Mouse (Mus musculus) adrenal gland, postnatal 25 days (tissue): ENCODE data around the gene Snap91. TPM values are rescaled to one million over a fixed set of nuclear protein-coding genes. Genes with fewer than 3 reads are reported as not detected.

ENCODE experiments used
- DNase-seq: peaks from one replicate; pipeline ENCODE4 v3.0.0; 2021; ENCODE audit warnings: mixed read lengths
- long read RNA-seq: library from polyadenylated mRNA; stranded (forward); transcript quantifications from one replicate; pipeline ENCODE4 v2.0.0, GENCODE M21; 2021
- total RNA-seq: library from RNA; stranded (reverse); gene quantifications from 2 replicates; pipeline ENCODE4 v1.2.3, GENCODE M21; 2021

The Snap91 gene
- 34.4 and 38.5 TPM in 2 replicates for total RNA-seq
- long read RNA-seq, transcript Snap91-203 (20 exons, 2,577 nt), result major isoform, 5 of 20 reads
- long read RNA-seq, partial matches to known transcripts, result 5 of 20 reads
- long read RNA-seq, other reads (novel, unspliced or antisense), result 10 of 20 reads

DNA sequence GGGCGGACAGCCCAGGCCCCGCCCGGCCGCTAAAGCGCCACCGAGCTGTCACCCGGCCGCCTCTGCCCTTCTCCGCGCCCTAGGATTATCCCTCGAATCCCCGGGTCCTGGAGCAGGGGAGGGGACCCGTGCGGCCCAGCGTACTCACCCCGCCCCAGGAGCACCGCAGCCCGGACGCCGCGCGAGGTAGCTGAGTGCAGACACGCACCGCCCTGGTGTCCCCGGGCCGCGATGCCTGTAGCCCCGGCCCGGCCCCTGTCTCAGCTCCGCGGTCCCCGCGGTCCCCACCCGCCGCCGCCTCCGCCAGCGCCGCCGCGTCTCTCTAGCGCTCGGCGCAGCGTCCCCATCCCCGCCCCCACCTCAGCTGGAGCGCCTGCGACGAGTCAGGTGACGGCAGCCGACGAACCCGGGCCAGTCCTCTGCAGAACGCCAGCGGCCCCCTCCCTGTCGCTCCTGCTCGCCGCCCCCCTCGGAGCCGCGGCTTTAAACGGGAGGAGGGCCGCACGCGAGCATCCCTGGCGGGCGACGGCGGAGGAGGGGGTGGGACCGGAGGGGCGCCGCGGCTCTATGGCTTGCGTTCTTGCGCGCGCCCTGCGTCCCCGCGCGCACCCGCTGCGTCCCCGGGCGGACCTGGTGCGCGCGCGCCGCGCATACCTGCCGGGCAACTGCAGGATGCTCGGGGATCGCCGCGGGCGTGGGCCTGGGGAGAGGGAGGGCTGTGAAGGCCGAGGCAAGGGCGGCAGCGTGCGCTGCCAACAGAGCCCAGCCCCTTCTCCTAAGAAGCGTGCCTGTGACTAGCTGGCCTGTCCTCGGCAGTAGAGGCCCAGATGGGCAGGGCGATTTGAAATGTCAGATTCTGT lies at the start of gene Snap91:
Snap91 (minus strand) TSS at position 542 of the 860 bp plus-strand sequence.
- peak; percentile 79 for DNase-seq

- no peak for DNase-seq
These were observed 46.1 kb upstream of the Snap91 start for GRCm38 (mm10) chr9:86926519-86926918.

- DNase-seq, result no peak
These were observed 45.2 kb upstream of the Snap91 start for GRCm38 (mm10) chr9:86925688-86926087.

DNA sequence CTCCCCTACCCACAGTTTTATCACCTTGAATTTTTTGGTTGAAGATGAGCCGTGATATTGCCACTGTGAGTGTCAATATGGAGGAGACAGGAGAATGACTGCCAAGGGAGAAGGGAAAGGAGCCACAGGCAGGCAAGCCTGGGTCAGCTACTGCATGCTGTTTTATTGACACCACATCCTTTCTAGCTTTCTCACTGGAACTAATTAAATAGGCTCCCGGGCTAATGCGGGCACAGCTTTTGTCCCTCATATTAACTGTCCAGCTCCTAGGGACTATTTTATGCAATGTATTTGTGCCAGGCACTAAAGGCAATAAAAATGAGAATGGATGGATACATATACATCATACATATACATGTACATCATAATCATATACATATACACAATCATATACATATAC lies 42.0 kb upstream of the Snap91 start:
- no peak for DNase-seq

- no peak for DNase-seq
These were observed 36.1 kb upstream of the Snap91 start for GRCm38 (mm10) chr9:86916543-86916942.

- DNase-seq, result no peak
These were observed 19.2 kb upstream of the Snap91 start for GRCm38 (mm10) chr9:86899502-86900199.

DNA sequence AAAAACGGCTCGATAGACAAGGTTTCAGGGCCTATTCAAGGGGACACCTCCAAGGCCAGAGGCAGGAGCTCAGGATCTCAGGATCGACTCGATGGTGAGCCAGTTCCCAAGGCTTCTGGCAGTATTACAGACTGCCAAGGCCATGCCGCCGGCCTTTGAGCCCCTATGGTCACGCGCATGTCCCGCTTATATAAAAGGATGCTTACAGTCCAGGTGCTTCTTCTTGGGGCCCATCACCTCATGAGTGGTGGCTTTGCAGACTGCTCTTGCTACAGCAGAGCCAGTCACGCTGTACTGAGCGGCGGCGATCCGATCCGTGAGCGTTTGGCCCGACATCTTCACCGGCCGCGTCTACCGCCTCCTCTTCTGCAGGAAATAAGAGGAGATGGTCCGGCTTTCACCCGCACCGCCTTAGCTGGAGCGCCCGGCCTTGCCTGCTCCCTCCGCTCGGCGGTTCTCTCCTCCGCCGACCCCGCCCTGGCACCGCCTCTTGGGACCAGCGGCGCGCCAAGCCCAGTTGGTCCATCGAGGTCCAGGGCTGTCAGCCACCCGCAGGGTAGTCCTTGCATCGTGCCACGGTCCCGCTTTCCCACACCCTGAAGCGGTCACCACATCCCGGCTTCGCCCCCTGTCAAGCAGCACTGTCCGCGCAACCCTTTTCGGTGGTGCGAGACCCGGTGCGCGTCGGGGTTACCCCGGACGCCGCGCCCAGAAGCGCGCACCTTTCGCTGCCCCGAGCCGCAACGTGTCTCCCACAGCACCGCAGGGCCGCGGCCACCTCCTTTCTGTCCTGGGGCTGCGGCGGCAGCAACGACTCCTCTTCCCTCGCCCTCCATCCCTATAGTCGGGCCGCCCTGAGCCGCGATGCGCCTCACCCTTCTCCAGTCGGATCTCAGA lies 990 bp downstream of the Snap91 start:
- peak; percentile 63 for DNase-seq

DNA sequence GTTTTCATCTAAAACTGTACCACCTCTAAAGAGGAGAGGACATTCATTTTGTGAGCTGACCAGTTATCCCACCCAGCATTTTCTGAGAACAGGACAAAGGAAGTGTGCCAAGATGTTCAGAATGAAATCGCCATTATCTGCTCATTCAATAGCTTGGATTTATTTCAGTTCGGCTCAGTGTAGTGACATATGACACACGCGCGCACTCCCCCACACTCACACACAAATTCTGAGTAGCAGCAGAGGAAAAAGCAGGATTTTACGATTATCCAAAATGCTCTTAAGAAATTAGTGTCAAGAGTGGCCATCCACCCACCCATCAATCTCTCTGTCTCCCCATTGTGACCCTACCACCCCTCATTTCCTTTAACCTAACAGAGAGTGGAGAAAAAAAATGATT lies 1.7 kb downstream of the Snap91 start:
- no peak for DNase-seq

DNA sequence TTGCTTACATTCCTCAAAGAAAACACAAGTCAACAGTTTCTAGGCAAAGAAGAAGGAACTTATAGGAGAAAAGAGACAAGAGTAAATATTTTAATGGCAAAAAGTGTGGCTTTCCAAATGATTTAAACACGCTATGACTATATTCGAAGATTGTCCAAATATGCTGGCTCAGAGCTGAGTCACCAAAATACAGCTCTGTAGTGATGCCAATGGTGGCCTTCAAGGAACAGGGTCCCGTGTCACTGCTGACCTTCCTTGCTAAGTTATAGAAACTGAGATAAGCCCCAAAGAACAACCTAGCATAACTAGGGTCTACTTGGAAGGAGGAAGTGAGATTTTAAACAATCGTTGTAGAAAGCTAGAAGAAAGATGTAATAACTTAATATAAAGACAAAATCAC lies 6.8 kb downstream of the Snap91 start:
- peak; percentile 20 for DNase-seq

DNA sequence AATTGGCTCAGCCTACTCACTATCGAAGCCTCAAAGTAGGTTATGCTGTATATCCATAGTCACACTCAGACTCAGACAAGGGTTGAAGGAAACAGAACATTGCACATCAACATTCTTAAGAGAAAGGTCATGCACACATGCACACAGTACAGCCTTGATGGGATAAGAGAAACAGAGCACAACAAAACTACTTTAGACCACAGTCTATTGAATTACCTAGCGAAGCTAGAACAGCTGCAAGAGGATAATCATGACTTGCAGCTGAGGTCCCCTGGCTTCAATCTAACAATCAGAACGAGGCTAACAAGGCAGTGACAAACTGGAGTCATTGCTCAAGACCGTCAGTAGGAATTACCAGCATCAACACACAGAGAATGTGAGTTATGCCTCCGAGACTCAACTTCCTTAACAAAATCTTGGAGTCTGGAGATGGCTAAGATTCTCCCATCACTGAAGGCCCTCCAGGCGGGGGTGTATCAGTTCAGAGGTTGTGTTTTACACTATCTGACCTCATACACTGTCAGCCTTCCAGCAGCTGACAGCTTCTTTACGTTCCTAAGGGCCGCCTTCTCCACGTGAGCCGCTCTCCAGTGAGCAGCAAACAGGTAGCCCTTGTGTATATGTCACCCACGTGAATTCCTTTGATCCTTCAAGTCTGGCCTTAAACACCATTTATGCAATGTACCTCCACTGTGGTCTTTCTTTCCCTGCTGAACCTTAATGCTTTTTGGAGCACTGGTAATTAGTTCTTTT lies 10.7 kb downstream of the Snap91 start:
- DNase-seq, result no peak

DNA sequence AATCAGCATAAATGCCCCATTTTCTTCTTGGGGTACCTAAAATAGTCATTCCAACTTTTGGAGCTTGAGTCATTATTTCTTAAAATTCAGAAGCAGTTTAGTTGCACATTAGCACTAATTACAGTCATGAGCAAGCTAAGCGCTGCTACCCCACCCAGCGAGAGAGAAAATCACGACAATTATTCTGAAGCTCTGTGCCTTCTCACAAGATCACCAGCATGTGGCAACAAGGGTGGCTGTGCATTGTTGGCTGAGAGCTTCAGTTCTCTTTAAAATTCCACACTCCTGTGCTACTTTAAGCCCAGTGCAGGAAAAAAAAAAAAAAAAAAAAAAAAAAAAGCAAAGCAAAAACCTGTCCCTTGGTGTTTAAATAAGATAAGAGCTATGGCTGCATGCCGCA lies 22.4 kb downstream of the Snap91 start:
- no peak for DNase-seq

GRCm38 (mm10) chr9:86857626-86858025 lies 22.8 kb downstream of the Snap91 start:
- DNase-seq, result no peak

- DNase-seq, result no peak
These were observed 27.6 kb downstream of the Snap91 start for GRCm38 (mm10) chr9:86852861-86853260.

GRCm38 (mm10) chr9:86851689-86852088 lies 28.8 kb downstream of the Snap91 start:
- no peak for DNase-seq

DNA sequence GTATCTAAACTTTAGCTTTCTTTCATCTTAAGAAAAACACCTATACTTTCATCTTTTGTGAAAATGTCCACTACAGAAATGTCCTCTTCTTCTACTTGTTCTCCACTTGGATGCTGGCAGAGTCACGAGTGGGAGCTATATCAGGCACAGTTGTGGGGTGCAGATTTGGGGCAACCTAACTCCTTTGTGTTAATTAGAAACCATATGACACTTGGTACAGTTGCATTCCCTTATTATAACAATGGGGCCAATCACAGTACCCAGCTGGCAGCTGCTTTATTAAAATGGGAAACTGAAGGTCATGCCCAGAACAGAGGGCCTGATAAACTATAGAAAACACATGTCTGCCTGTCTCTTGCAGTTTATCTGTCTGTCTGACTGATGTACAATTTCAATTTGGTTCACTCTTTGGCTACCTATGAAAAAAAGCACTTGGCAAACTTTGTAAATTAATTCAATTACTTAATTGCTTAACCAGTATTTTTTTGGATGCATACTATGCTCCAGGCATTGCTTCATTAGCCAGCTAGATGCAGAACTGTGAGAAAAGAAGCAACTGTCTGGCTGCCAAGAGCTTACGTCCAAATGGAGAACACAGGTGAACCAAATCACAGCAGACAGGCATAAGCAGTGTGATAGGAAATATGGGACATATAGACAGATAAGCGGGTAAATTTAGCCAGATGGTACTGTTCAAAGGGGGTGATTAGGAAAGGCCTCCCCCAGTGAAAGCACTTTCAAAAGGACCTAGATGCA lies 29.8 kb downstream of the Snap91 start:
- no peak for DNase-seq

GRCm38 (mm10) chr9:86843747-86844353 lies 36.6 kb downstream of the Snap91 start:
- no peak for DNase-seq

- DNase-seq, result no peak
These were observed 50.7 kb downstream of the Snap91 start for GRCm38 (mm10) chr9:86829792-86830191.

DNA sequence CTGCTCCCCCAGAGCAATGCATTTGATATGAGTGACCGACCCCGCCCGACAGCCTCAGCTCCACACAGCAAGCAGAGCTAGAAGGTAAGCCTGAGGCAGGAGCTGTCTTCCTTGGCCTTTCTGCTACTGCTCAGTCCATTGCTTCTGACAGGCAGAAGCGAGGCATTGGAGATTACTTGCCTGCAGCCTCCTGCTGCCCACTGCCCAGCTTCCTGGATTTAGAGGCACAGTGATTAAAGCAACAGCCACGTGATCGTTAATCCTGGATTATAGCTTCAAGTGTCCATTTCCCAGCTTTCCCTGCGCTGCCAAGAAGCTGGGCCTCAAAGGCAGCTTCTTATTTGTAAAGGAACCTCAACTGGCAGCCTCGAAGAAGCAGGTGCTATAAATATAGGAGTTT lies 51.4 kb downstream of the Snap91 start:
- no peak for DNase-seq

GRCm38 (mm10) chr9:86819366-86819765 lies 61.1 kb downstream of the Snap91 start:
- DNase-seq, result no peak

DNA sequence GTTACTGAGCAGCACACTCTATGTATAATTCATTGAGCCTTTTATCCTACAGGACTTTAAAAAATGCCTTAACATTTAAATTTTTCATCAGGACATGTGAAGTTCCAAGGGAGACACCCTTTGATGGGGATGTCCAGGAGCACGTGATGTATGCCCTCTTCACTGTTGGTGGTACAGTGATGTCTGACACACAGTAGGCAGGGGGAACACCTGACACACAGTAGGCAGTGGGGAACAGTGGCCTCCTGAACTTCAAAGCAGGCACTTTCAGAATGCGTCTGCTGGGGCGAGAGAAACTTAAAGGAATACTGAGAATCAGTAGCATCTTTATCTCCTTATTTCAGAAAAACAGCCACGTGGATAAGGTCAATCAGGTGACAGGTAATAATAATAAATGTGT lies 62.8 kb downstream of the Snap91 start:
- no peak for DNase-seq
